Mouse (Mus musculus) left cerebral cortex, postnatal 10 days (tissue): ENCODE data around the gene Mbnl1. TPM values are rescaled to one million over a fixed set of nuclear protein-coding genes. Genes with fewer than 3 reads are reported as not detected.
A peak's percentile ranks its signal among the peaks of the same experiment; 100 is the strongest.
"Not testable (repeated sequence)": the region's sequence is repeated elsewhere in the genome, so short reads cannot be mapped to it uniquely, and the experiment has no call there.

Experiments
- DNase-seq, 2 experiments: peaks; one replicate each; pipeline ENCODE4 v3.0.0; 2021 to 2022; ENCODE audit warnings: low spot score in 2 of 2, mixed read lengths in 1 of 2; ENCODE audit errors: extremely low spot score in 1 of 2
- intact Hi-C: fragments of 180-260 bp; cut with DNase I; formaldehyde crosslinking; loops from one replicate; pipeline ENCODE4 v1.15.1; 2025
- total RNA-seq, 2 experiments: library from RNA; stranded (reverse); gene quantifications; 2 replicates each; pipeline ENCODE4 v1.2.3; 2021

Mbnl1 gene
- total RNA-seq, 2 experiments from 2014 or later, result 86.1 to 96.2 TPM

GRCm38 (mm10) chr3:60485987-60486712, 13.5 kb downstream of the Mbnl1 start:
- no peak for DNase-seq
- intact Hi-C loops, result loop anchor here (10.0 kb wide), 1 partner anchor 229 kb away; no protein-coding TSS in a partner anchor

GRCm38 (mm10) chr3:60486713-60487170, 14.1 kb downstream of the Mbnl1 start:
- no peak for DNase-seq
- intact Hi-C loops, result loop anchor here (10.0 kb wide), 1 partner anchor 228 kb away; no protein-coding TSS in a partner anchor

GRCm38 (mm10) chr3:60489509-60489908, 16.9 kb downstream of the Mbnl1 start:
- intact Hi-C loops, result loop anchor here (10.0 kb wide), 1 partner anchor 225 kb away; no protein-coding TSS in a partner anchor
- DNase-seq, result no peak

DNA sequence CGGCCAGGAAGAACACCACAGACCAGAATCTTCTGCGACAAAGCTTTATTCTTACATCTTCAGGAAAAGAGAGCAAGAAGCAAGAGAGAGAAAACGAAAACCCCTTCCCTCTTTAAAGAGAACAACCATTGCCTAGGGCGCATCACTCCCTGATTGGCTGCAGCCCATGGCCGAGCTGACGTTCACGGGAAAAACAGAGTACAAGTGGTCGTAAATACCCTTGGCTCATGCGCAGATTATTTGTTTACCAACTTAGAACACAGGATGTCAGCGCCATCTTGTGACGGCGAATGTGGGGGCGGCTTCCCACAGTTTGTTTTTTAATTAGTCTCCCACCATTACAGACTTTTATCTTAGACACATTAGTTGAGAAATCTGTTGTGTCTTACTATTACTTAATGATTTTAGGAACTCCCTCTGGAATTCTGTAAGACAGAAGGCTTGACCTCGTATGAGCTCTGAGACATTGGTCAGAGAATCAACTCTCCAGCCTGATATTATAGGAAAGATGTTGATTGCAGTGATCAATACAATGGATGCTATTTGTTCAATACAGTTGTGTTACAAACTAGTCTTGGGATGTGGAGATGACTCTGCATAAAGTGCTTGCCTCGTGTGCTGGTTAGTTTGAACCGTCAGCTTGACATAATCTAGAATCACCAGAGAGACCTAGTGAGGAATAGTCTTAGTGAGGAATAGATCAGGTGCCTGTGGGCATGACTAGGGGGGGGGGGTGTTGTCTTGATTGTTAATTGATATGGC, 22.3 kb downstream of the Mbnl1 start:
- DNase-seq, intact Hi-C loops: not testable (repeated sequence)

- intact Hi-C loops, result no loop called here
Observed at GRCm38 (mm10) chr3:60496197-60496596, 23.6 kb downstream of the Mbnl1 start.

DNA sequence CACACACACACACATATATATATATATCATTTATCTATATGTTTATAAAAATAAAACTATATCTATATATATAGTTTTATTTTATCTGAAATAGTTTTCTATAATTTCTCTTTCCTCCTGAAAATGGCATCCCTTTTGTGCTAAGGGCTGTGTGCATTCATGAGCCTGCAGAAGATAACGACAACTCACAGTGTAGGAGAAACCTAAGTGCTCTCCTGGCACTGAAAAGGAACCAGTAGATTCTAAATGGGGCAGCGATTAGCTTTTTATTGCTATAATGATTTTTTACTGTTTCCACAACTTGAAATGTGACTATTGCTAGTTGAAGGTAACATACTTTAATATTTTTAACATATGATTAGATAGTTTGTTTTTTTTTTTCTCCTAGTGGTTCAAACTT, 25.5 kb downstream of the Mbnl1 start:
- intact Hi-C loops, result no loop called here
- no peak for DNase-seq

More at GRCm38 (mm10) chr3:60496197-60496596, 23.6 kb downstream of the Mbnl1 start:
- DNase-seq, result no peak

GRCm38 (mm10) chr3:60498646-60499045, 26.0 kb downstream of the Mbnl1 start:
- intact Hi-C loops, result no loop called here
- no peak for DNase-seq

GRCm38 (mm10) chr3:60499157-60499578, 26.5 kb downstream of the Mbnl1 start:
- intact Hi-C loops, result no loop called here
- no peak for DNase-seq

DNA sequence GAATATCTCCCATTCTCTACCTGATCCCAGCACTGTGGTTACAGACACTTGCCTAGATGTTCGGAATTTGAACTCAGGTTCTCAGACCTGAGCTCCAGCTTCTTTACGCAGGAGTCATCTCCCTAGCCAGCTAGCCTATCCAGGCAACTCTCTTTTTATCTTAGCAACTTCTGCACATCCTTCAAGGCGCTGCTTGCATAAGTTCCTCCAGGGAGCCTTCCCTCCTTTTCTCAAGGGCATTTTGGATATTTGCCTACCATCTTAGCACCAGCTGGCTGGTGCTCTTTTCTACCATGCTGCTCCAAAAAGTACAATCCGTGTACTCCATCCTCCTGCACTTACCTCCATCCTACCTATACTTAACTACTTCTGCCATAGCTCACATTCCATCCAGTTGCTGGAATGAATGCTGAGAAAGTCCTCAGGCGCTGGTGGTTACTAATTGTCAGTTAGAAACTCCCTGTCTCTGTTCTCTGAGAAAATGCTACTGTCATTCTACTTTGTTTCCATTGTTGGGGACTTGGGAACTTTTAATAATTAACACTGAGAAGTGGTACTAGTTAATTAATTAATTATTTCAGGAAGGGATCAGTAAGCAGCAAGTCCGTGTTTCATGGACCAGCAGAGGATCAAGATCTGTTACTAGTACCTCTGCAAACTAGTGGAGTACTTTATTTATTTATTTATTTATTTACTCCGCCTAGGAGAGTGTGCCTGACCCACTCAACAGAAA, 27.3 kb downstream of the Mbnl1 start:
- DNase-seq, result no peak
- intact Hi-C loops, result loop anchor here (5.0 kb wide), 1 partner anchor 112 kb away; no protein-coding TSS in a partner anchor

- DNase-seq, result peak; percentile 44 to 87
- intact Hi-C loops, result loop anchor here (5.0 kb wide), 1 partner anchor 111 kb away; no protein-coding TSS in a partner anchor
Observed at GRCm38 (mm10) chr3:60500571-60501527, 28.2 kb downstream of the Mbnl1 start.

DNA sequence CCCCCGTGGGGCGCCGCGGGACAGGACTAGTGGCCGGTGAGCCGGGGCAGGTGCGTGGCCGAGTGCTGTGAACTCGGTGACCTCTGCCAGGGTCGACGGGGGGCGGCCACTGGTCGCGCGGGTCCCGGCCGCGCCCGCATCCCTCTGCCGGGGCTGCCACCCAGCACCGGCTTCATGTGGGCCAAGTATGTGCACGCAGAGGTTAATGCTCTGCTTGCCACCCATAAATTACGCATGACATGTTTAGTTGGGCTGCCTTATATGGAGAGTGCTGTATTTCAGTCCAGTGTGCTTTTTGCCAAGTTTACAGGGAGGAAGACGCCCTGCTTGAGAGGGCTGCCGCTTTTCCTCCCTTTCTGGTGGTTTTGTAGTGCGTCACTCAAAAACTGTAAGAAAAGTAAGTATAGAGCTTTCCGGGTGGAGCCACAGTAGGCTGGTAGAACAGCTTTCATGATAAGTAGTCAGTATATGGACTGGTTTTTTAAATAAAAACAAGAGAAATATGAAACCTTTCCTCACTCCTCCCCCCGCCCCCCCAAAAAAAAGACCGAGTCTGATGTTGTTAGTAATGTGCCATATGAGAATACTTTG, 29.0 kb downstream of the Mbnl1 start:
- intact Hi-C loops, result loop anchor here (5.0 kb wide), 1 partner anchor 111 kb away; no protein-coding TSS in a partner anchor
- DNase-seq, result peak in 1 of 2 experiments; percentile 54

- intact Hi-C loops, result loop anchor here (5.0 kb wide), 1 partner anchor 110 kb away; no protein-coding TSS in a partner anchor
- no peak for DNase-seq
Observed at GRCm38 (mm10) chr3:60502155-60502987, 29.7 kb downstream of the Mbnl1 start.

DNA sequence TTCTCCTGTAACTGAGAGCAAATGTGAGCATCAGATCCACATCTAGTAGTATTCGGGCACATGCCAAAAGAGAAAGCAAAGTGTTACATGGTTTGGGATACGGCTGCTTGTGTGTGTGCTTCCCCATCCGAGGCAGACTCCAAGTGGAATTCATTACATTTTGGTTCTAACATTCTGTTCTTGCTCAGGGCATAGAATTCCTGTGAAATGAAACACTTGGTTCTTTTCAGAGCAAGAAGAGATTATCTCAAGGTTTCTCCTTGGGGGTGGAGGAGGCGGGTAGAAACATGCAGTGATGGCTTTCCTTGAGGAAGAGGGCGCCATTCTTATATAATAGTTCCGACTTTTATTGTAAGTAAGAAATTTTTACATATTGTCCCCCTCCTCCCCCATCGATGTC, 30.6 kb downstream of the Mbnl1 start:
- intact Hi-C loops, result loop anchor here (5.0 kb wide), 1 partner anchor 109 kb away; no protein-coding TSS in a partner anchor
- no peak for DNase-seq

DNA sequence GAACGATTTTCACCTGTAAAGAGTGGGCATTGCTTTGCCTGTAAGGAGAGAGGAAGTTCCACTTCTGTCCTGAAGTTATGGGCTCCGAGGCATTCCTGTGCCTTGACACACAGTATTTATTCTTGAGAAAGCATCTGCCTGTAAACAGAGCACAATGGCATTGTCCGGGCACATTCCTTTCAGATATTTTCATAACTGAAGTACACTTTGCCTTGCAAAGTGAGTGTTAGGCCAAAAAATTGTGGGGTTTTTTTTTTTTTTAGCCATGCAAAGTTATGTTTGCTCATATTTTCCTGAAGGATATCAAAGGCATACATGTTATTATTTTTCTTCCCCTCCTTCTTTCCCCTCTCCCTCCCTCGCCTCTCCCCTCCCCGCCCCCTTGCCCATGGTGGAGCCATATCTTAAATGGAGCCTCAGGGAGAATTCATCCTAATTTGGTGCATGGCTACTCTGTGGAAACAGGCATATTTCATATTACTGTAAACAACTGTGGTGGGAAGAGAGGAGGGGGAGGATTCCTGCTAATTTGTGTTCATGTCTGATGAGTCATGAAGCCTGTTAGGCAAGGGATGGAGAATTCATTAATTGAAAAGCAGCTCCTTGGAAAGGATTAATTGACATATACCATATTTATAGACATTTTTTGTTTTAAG, 32.3 kb downstream of the Mbnl1 start:
- DNase-seq, result no peak
- intact Hi-C loops, result loop anchor here (5.0 kb wide), 1 partner anchor 107 kb away; no protein-coding TSS in a partner anchor

DNA sequence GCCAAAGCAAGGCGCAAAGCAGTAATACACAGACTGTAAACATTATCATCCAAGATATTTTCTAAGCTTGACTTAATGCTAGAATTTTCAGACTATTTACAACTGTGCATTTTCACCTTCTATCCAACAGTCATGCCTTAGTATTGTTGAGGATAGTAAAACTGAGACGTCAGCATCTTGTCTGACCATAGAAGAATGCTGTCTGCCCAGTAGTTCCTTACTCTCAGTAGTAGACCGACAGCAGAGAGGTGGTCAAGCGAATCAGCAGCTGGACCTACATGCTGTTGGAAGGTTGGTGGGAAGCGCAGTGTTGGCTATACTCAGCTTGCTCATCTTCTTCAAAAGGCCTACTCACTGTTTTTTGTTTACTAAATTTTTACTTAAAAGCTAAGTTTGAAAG, 34.2 kb downstream of the Mbnl1 start:
- no peak for DNase-seq
- intact Hi-C loops, result no loop called here

DNA sequence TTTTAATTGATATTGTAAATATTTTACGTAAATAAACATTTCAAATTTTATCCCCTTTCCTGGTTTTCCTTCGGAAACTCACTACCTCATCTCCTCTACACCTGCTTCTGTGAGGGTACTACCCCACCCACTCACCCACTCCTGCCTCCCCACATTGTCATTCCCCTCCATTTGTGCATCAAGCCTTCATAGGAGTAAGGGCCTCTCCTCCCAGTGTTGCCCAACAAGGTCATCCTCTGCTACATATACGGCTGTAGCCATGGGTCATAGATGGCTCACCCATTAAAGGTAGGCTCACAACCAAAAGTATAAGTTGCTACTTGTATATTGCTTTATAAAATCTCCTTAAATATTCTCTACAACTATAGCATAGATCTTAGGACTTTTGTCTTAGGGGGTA, 34.9 kb downstream of the Mbnl1 start:
- intact Hi-C loops, result no loop called here
- no peak for DNase-seq
